Mouse (Mus musculus) megakaryocyte, embryonic 14.5 days (primary cell): ENCODE results near the gene Cfap221. TPM values are rescaled to one million over a fixed set of nuclear protein-coding genes. Genes with fewer than 3 reads are reported as not detected.

Experiments used
- H3K27me3 ChIP-seq: replicated peaks from 2 replicates; pipeline ENCODE3; 2012; ENCODE audit warnings: inconsistent platforms
- H3K36me3 ChIP-seq: replicated peaks from 2 replicates; pipeline ENCODE3; 2012; ENCODE audit warnings: low read length, inconsistent platforms, mixed read lengths
- H3K4me1 ChIP-seq: 2 replicates; pipeline ENCODE4 v1.6.1; 2012; ENCODE audit warnings: inconsistent platforms
- H3K4me3 ChIP-seq: replicated peaks from 2 replicates; pipeline ENCODE3; 2012; ENCODE audit warnings: moderate library complexity, mild to moderate bottlenecking, inconsistent platforms
- H3K9me3 ChIP-seq: 2 replicates; pipeline ENCODE4 v1.6.1; 2012; ENCODE audit warnings: inconsistent platforms
- FLI1 ChIP-seq: IDR thresholded peaks from 2 replicates; pipeline ENCODE4 v1.6.1; 2012; ENCODE audit warnings: low read length, inconsistent platforms, mixed read lengths
- GATA1 ChIP-seq: IDR thresholded peaks from 3 replicates; pipeline ENCODE4 v1.6.1; 2012; ENCODE audit warnings: mixed read lengths, low read length, inconsistent platforms, borderline replicate concordance
- polyA plus RNA-seq: library from polyadenylated mRNA; stranded (reverse); fragments of >175 nt; gene quantifications from 2 replicates; pipeline ENCODE4 v1.2.3, GENCODE M21; 2012; ENCODE audit warnings: low replicate concordance; ENCODE audit not compliant: insufficient read depth

Gene Cfap221
- polyA plus RNA-seq, 1 experiment: not detected

GRCm38 (mm10) chr1:119912953-119913814 is 83.8 kb downstream of the Cfap221 start, which contains the start of gene Tmem177:
Gene Tmem177 (minus strand): TSS chr1:119913208.
- Histone ChIP-seq H3K27me3 (no peaks in the 10 kb centered on the region), H3K36me3 (peaks cover 31% of the 10 kb centered on the region), H3K4me1 (peaks cover 47% of the 10 kb centered on the region), H3K4me3 (peak within 1 kb of the TSS; percentile 92), H3K9me3 (no peaks in the 10 kb centered on the region)
- no peak for TF ChIP-seq GATA1

GRCm38 (mm10) chr1:119907206-119907748 is 89.8 kb downstream of the Cfap221 start:
- TF ChIP-seq GATA1: no peak
- TF ChIP-seq FLI1: no peak
- peaks cover 36% of the 10 kb centered on the region for H3K4me1 ChIP-seq
- H3K27me3 ChIP-seq: peaks cover 4% of the 10 kb centered on the region

GRCm38 (mm10) chr1:119903231-119903620 is 93.8 kb downstream of the Cfap221 start:
- Histone ChIP-seq H3K4me3 (no peak overlapping the region), H3K9me3 (0 out of 2 replicates have a peak, but pooled peaks cover 4% of the 10 kb centered on the region), H3K4me1 (peaks cover 17% of the 10 kb centered on the region), H3K36me3 (peaks cover 3% of the 10 kb centered on the region), H3K27me3 (peaks cover 4% of the 10 kb centered on the region)
- no peak for TF ChIP-seq FLI1
- TF ChIP-seq GATA1: no peak

More at GRCm38 (mm10) chr1:119907206-119907748, 89.8 kb downstream of the Cfap221 start:
- H3K36me3 ChIP-seq: peaks cover 33% of the 10 kb centered on the region
- no peak overlapping the region for H3K4me3 ChIP-seq
- no peaks in the 10 kb centered on the region for H3K9me3 ChIP-seq

- Histone ChIP-seq H3K36me3 (no peaks in the 10 kb centered on the region), H3K9me3 (0 out of 2 replicates have a peak, but pooled peaks cover 5% of the 10 kb centered on the region), H3K4me3 (no peak overlapping the region), H3K4me1 (peaks cover 13% of the 10 kb centered on the region), H3K27me3 (peaks cover 6% of the 10 kb centered on the region)
- TF ChIP-seq GATA1 (no peak), FLI1 (no peak)
These were observed 94.3 kb downstream of the Cfap221 start for GRCm38 (mm10) chr1:119902551-119903230.

- no peaks in the 10 kb centered on the region for H3K36me3 ChIP-seq
- peaks cover 22% of the 10 kb centered on the region for H3K4me1 ChIP-seq
- H3K4me3 ChIP-seq: no peak overlapping the region
- no peak for TF ChIP-seq FLI1
- TF ChIP-seq GATA1: no peak
- 0 out of 2 replicates have a peak, but pooled peaks cover 5% of the 10 kb centered on the region for H3K9me3 ChIP-seq
- H3K27me3 ChIP-seq: peaks cover 8% of the 10 kb centered on the region
These were observed 97.6 kb downstream of the Cfap221 start for GRCm38 (mm10) chr1:119899195-119900123.

- Histone ChIP-seq H3K9me3 (0 out of 2 replicates have a peak, but pooled peaks cover 5% of the 10 kb centered on the region), H3K27me3 (peaks cover 20% of the 10 kb centered on the region), H3K36me3 (no peaks in the 10 kb centered on the region), H3K4me3 (no peak overlapping the region), H3K4me1 (peaks cover 23% of the 10 kb centered on the region)
- TF ChIP-seq FLI1 (no peak), GATA1 (no peak)
These were observed 102.1 kb downstream of the Cfap221 start for GRCm38 (mm10) chr1:119894936-119895335.

GRCm38 (mm10) chr1:119893600-119893999 is 103.4 kb downstream of the Cfap221 start:
- no peak overlapping the region for H3K4me3 ChIP-seq
- peaks cover 22% of the 10 kb centered on the region for H3K4me1 ChIP-seq
- H3K9me3 ChIP-seq: 0 out of 2 replicates have a peak, but pooled peaks cover 4% of the 10 kb centered on the region
- H3K27me3 ChIP-seq: peaks cover 22% of the 10 kb centered on the region
- TF ChIP-seq GATA1 (no peak), FLI1 (no peak)
- no peaks in the 10 kb centered on the region for H3K36me3 ChIP-seq

- TF ChIP-seq GATA1: no peak
- no peak for TF ChIP-seq FLI1
- H3K4me1 ChIP-seq: peaks cover 19% of the 10 kb centered on the region
- no peak overlapping the region for H3K4me3 ChIP-seq
- H3K27me3 ChIP-seq: peaks cover 22% of the 10 kb centered on the region
- H3K9me3 ChIP-seq: no peaks in the 10 kb centered on the region
- no peaks in the 10 kb centered on the region for H3K36me3 ChIP-seq
These were observed 104.1 kb downstream of the Cfap221 start for GRCm38 (mm10) chr1:119892933-119893332.

- Histone ChIP-seq H3K27me3 (peaks cover 19% of the 10 kb centered on the region), H3K9me3 (no peaks in the 10 kb centered on the region), H3K4me1 (peaks cover 19% of the 10 kb centered on the region), H3K36me3 (no peaks in the 10 kb centered on the region), H3K4me3 (no peak overlapping the region)
- no peak for TF ChIP-seq FLI1
- TF ChIP-seq GATA1: no peak
These were observed 105.2 kb downstream of the Cfap221 start for GRCm38 (mm10) chr1:119891865-119892264.
